Mouse (Mus musculus): ENCODE measurements around the gene Slc35c1.
"Not testable (repeated sequence)": the region's sequence is repeated elsewhere in the genome, so short reads cannot be mapped to it uniquely, and the experiment has no call there.

Slc35c1 gene

DNA sequence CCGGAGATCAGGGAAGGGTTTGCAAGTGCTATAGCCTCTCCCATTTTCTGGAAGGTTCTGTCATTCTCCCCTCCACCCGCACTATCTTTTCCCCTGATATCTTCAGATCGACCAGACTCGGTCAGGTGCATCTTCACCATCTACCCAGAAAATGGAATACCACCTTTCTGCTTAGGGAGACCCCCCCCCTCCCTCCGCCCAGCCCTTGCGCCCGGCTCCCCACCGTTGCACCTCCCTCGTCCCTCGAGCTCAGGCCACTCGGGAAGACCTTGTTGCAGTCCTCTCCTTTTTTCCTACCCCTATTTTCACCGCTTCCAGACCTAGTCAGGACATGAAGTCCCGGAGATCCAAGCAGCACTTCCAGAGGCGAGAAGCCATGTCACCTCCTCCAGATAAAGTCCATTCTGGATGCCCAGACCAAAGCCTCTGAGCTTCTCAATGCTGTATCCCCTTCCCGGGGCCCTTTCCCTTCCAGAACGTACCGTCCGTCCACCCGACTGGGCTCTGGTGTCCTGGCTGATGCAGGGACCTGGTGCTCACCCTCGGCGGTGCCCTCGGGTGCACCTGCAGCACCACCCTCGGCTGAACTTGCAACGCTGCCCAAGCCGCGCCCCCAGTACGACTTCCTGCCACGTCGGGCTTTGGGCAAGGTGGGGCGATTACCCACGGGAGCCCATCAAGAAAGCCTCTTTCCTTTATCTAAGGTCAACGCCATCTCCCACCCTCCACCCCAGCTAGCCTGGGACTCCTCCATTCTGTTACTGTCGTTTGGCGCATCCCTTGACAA lies at the start of gene Slc35c1:
Gene Slc35c1 (minus strand): TSS at position 618 of the 787 bp plus-strand sequence.
- DNase-seq = peak; percentile 81

DNA sequence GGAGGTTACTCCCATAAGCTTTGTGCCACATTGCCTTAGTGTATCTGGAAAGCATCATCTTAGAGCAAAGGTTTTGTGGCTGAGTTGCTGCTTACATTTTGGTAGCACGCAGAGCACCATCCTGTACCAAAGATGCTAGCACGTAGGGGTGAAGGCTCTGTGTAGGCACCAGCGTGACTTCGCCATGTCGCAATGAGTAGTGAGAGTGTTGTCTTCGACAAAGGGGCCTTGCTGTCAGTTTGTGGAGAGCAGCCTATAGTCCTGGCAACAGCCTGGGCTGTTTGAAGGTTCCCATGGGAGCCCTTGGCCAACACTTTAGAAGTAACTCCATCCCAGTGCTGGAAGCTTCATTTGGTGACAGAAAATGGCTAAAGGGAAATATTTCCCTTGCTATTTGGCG lies 45.0 kb upstream of the Slc35c1 start:
- DNase-seq = no peak

DNA sequence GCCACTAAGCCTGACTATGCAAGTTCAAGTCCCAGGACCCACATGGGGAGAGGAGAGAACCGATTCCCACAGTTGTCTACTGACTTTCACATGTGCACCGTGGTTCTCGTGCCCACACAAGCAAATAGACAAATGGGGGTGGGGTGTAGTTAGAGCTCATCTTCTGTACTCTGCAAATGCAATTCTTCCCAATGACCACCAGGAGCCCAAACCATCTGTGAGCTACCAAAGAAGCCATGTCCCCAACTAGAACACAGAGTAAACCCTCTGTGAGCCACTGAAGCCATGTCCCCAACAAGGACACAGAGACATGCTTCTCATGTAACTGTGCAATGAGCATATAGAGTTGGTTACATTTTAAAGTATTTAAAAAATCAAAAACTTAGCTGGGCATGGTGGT lies 43.1 kb upstream of the Slc35c1 start:
- no peak for DNase-seq

DNA sequence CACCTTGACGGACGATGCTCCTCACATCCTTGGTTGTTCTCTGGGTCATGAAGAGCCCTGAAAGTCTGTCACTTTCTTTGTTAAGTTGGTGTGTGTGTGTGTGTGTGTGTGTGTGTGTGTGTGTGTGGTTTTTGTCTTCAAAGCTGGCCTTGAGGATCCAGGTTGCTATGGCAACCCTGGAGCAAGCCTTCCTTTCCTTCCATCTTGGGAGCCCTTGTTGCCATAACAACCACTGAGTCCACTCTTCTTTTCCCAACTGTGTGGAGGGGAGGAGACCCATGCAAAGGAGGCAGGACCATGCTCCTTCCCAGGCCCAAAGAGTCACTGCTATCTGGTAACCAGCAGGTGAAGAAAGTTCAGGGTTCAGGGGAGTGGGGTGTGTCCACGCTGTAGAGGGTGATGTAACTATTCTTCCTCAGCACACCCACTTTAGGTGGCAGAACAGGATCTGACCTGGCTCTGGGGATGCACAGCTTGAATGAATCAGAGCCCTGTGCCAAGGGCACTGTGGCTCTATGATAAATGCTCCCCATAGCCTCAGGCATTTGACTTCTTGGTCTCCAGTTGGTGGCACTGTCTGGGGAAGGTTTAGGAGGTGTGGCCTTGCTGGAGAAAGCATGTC lies 39.5 kb upstream of the Slc35c1 start:
- DNase-seq = no peak

DNA sequence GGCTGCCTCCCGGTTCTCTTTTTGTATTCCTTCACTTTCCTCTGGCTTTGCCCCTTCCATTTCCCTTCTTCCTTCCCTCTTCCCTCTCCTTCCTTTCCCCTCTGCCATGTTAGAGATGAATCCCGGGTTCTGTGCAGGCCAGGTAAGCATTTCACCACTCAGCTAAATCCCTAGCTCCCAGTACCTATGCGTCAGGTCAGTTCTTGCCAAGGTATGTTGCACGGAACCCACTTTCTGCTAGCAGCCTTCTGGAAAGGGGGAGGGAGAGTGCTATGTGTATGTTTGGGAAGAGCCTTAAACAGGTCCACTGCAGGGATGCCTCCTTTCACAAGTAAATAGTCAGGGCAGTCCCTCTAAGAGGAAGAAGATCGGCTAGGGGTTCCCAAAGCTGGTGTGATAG lies 36.8 kb upstream of the Slc35c1 start:
- no peak for DNase-seq

DNA sequence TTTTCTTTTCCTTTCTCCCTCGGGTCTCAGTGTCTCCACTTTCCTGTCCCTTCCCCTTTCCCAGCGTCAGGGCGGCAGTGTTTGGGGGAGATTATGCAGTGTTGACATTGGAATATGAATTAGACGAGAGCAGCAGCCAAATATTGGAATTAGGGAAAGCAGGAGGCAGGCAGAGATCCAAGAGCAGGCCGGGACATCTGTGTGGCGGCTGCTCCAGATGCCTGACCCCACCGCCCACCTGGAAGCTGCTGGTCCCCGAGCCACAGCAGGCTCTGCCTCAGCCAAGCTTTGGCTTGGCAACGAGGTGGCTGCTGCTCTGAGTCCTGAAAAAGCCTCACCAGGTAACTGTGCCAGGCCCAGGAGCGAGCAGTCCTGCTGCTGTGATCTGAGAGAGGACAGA lies 36.3 kb upstream of the Slc35c1 start:
- no peak for DNase-seq

DNA sequence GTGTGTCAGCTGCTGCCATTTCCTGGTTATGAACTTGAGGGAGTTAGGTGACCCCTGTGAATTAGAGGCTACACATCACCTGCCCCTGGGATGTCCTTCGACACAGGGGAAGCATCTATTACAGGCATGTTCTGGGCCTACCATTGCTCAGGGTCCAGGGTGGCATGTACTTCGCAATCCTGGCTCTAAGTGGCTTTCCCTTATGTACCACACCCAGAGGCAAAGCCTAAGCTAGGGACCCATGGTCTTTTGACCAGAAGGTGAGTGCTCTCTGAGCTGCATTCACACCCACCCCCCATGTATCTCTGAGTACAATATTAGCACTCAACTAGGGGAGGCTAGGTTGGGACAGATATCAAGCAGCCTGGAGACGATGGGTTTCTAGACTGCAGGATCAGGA lies 34.6 kb upstream of the Slc35c1 start:
- DNase-seq = no peak

DNA sequence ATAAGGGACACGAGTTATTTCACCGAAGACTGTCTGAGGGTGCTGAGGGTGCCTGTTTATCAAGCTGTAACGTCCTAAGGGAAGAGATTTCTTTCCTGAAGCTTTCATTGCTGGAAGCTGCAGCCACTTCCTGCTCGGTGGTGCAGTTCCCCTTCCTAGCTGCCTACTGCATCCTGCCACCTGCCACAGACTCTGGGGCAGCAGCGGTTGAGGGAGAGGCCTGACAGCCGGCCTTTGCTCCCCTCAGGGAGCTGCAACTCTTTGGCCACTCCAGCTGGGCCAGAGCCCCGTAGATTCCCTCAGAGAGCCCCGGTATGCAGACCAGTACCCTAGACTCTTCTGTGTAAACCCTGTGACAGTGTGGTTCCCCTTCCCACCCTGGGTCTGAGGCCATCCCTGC lies 34.1 kb upstream of the Slc35c1 start:
- peak; percentile 25 for DNase-seq

DNA sequence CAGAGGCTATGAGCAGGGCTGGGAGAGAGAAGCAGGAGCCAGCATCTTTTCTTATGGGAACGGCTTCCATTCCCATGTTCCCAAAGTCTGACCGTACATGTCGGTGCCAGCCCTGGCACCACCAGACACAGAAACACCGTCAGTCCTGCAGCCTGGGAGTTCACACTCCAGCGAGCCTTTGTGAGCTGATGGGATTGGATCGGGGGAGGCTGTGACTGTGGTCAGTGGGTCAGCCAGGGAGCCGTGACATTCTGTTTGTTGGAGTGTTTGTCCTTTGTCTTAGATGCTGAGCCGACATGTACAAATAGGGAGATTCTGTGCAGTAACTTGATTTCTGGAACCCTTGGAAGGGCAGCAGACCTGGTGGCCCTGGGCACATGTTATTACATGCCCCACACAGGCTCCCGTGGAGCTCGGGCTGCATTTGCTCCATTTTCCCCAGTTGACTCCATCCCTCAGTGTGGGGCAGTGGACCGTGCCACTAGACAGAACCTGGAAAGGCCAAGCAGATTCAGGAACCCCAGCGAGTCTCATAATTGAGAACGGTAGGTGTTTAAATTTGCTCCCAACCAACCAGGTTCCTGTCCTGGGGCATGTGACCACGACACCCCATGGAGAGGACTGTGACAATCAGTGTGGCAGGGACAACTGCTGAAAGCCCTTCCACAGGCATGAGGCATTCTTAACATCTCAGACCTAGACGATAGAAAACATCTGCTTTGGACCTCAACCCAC lies 33.5 kb upstream of the Slc35c1 start:
- DNase-seq = no peak

DNA sequence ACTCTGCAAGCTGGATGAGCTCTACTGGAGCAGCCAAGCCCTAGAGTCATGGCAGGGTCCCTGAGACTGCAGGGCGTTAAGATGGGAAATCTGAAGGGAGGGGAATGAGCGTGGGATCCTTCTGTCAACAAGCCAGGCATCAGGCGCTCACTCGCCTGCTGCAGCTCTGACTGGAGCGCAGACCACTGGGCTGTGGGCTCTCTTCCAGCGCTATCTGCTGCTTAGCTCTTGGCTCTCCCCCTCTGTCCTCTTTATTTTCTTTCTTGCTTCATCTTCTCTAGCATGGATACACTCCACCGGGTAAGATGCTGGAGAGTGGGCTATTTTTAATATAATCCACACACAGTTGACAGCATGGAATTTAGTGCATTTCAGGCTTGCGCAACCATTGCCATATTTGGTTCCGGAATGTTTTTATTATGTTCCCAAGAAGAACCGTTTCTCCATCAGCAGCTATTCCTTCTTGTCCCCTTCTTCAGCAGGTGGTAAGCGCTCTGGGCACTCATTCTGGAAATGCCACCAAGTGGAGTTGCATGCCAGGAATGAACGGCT lies 31.7 kb upstream of the Slc35c1 start:
- no peak for DNase-seq

DNA sequence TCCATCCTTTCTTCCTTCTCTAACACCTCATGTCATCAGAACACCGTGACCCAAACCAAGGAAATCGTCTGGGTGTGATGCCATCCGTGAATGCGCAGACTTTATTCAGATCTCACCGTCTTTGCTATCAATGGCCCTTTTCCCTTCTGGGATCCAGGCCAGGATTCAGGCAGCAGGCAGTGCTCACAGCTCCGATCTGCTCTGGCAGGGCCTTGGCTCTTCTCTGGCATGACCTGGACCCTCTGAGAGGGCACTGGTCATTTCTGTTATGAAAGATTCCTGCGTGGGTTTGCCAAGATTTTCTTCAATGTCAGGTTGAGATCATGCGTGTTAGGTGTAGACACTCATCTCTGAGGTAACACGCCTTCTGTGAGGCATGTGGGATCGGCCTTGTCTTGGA lies 30.2 kb upstream of the Slc35c1 start:
- no peak for DNase-seq

DNA sequence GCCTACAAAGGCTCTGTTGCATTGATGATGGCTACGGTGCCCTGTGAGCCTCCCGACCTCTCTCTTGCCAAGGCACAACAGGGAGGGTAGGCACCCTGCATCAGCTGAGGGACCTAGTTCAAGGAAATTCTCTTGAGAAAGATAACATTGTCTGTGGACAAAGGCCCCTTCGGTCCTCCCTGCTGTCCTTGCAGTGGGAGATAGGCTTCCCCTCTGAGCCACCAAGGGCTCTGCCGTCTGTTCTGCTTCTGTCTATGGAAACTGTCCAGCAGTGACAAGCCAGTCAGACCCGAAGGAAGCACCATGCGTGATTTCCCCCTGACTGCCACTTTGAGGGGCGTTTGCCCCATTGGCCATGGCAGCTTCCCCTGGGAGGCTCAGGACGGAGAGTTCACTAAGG lies 27.5 kb upstream of the Slc35c1 start:
- no peak for DNase-seq

DNA sequence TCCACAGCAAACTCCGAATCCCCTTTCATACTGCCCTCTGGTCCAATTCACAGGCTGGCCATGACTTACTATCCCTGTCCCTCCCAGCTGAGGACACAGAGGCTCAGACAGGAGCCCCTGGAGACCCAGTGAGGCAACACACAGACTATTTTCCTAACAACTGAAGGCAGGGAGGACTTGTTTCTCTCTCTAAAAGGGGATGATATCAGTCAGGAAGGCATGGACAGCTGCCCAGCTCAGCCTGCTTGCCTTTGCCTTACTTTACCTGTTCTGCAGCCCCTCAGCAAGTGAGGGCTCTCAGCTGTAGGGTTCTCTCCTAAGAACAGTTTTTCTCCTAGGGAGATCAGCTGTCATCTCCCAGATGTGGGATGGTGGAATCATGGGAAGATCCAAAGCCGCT lies 26.6 kb upstream of the Slc35c1 start:
- DNase-seq = no peak

DNA sequence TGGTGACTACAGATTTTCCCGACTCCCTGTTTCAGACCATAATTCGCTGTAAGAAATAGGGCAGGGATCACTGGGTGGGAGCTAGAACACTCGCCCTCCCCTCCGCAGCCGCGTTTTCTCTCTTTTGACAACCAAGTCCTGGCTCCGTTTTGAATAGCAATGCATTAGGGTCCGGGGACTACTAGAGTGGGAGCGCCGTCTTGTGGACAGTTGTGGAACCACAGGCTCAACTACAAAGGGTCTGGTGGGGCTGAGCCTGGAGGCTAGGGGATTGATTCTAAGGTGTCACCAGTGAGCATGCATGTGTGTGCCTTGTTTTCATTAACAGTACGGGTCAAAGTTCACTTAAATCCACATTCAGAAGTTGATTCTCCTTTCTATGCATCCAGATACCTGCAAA lies 26.1 kb upstream of the Slc35c1 start:
- DNase-seq = peak; percentile 90

DNA sequence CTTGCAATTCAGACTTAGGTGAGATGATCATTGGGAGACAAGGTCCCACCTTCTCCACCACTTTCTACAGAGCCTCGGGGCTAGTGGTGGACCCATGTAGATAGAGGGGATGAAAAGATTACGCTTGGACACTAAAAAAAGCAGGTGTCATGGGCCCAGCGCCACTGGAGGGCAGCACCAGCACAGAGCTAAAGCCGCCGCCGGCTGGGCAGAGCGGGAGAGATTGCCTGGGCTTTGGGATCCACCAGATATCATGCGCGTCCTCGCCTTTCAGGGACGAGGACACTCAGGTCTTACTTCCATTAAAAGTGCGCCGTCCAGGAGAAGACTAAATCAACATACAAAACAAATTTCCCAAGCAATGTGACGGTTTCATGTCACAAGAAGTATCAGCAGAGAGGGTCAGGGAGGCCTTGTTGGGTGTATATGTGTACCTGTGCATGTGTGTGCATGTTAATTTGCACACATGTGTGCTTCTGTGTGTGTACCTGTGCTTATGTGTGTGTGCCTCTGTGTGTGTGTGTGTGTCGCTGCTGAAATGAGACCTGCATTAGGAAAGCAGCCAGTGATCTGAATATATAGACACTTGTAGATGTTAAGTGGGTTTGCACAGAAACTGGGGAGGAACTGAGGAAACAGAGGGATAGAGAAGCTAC lies 25.4 kb upstream of the Slc35c1 start:
- DNase-seq = peak; percentile 69

DNA sequence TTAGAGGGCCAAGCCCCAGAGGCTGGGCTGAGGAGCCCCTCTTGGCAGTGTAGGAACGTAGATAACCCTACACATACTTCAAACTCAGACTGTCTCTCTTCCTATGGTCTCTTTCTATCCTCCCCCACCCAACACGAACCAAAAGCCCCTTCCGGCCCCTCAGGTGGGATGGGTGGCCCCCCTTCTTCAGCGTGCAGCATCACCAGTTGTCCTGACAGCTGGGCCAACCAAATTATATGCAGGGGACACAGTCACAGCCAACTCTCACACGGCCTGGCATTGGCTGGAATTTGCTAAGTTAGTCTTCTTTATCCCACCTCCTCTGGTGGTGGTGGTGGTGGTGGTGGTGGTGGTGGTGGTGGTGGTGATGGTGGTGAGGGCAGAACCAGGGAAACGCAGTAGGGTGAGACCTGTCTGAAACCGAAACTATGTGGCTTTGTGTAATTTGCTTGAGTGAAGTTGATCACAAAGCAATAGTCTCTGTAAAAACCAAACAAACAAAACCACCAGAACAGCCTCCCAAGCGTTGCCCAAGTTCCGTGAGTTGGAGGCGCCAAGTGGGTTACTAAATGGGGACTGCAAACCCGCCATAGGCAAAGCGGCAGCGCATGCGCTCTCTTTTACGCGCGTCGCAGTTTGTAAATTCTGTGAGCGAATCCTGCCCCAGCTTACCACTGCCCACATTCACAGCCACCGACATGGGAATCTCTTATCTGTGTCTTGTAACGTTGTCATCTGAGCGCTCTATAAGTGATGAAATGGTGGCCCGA lies 24.1 kb upstream of the Slc35c1 start:
- peak; percentile 51 for DNase-seq

DNA sequence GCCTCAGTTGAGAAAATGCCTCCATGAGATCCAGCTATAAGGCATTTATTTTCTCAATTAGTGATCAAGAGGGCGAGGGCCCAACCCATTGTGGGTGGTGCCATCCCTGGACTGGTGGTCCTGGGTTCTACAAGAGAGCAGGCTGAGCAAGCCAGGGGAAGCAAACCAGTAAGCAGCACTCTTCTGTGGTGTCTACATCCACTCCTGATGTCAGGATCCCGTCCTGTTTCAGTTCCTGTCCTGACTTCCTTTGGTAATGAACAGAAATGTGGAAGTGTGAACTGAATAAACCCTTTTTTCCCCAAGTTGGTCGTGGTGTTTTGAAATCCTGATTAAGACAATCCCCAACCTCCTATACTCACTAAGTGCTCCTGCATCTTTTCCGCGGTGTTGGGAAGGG lies 23.2 kb upstream of the Slc35c1 start:
- no peak for DNase-seq

DNA sequence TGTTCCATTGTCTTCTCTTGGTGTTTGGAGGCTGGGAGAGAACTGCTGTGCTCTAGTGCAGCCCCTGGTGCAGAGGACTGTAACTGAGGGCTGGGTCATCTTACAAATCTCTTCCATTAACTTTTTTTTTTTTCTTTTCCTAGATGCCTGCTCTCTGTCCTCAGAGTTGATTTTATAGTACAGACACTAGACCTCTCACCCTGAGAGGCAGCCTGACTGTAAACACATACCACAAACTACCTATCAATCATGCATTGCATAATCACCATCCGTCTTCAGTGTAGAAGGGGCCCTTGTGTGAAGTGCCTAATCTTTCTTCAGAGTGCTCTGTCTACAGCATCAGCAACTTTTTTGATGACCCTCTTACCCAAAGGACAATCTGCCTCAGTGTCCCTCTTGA lies 22.2 kb upstream of the Slc35c1 start:
- DNase-seq = no peak

DNA sequence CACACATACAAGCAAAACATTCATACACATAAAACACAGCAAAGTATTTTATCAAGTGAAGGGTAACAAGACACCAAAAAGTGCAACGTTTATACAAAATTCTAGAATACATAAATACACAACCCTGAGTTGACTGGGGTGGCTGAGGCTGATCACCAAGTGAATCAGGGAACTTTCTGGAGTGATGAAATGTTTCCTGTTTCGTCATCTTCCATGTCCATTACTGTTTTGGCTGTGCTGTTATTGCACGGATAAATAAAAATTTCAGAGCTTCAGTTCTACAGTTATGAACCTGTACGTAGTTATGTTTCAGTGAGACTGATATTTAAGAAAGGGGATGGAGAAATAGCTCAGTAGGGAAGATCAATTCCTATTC lies 18.0 kb upstream of the Slc35c1 start:
- no peak for DNase-seq

DNA sequence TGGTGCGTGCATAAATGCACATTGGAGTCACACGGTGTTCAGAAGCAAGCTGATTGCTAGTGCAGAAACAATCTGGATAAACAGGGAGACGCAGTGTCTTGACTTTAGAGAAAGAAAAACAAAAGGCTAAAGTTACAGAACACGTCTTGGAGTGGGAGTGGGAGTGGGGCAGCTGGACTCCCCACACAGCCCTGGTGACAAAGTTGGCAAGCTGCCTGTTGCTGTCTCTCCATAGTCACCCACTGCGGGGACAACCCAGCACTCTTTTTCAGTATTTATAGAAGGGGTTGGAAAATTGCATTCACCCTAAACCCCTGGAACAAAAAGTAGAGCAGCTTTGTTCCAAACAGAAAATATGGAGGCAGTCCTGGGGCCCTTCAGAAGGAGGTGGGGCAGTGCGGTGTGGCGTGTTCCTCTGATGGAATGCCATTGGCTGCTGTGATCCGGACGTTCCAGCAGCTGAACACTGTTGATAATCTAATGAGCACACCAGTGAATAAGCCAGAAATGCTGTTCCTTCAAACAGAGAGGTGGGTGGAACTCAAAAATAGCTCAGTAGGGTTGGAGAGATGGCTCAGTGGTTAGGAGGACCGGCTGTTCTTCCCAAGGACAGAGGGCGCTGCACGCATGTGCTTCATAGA lies 17.5 kb upstream of the Slc35c1 start:
- DNase-seq = no peak

DNA sequence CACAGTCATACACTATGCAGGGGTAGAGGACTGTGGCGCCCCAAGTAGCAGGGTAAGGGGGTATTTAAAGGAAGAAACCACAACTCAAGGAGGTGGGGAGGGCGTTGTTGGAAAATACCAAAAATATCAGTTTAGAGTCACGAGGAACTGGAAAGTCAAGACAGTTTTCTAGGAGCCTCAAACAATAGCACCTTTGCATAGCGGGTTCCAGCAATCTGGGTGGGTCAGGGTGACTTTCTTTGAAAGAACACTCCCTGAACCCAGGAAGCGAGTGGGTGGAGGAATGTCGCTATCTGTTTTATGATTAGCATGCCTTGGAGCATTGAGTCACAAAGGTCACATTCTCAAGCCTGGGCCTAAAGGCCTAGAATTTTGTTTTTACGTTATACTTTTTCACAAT lies 16.2 kb upstream of the Slc35c1 start:
- DNase-seq = not testable (repeated sequence)

DNA sequence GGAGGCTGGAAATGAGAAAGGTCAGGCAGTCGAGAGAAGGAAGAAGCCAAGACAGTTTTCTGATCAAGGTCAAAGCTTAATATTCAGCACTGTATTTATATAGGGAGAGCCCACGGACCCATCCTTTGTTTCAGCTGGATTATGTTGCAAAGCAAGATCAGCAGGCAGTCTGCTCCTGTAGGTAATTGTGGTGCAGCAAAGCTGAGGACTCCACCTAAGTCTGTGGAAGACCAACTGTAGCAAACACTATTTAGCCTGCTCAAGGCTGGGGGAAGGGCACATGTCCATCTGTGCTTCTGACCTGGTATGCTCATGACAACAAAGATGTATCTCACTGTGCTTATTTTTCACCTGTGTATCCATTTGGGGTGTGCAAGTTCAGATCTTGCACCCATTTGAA lies 15.4 kb upstream of the Slc35c1 start:
- no peak for DNase-seq
